Mouse (Mus musculus) cerebellum, postnatal 10 days (tissue): ENCODE measurements around the gene Triml1.
A peak's percentile ranks its signal among the peaks of the same experiment; 100 is the strongest.

Experiments used
- DNase-seq, 2 experiments: peaks; one replicate each; pipeline ENCODE4 v3.0.0; 2021; ENCODE audit warnings: mixed read lengths in 2 of 2

The Triml1 gene

GRCm38 (mm10) chr8:43141386-43141785 is at the start of gene Triml1:
TSS of gene Triml1 (minus strand) at chr8:43141486.
- no peak for DNase-seq

- no peak for DNase-seq
These were observed 41.0 kb upstream of the Triml1 start for GRCm38 (mm10) chr8:43182281-43182680.

- DNase-seq, result no peak
These were observed 38.9 kb upstream of the Triml1 start, which contains the start of gene Triml2 for GRCm38 (mm10) chr8:43180054-43180690. TSS of gene Triml2 (plus strand) at chr8:43180541.

- DNase-seq, result no peak
These were observed 37.9 kb upstream of the Triml1 start for GRCm38 (mm10) chr8:43179189-43179588.

GRCm38 (mm10) chr8:43178263-43178662 is 37.0 kb upstream of the Triml1 start:
- peak; percentile 23 to 26 for DNase-seq

GRCm38 (mm10) chr8:43176766-43177486 is 35.6 kb upstream of the Triml1 start:
- no peak for DNase-seq

GRCm38 (mm10) chr8:43169249-43169755 is 28.0 kb upstream of the Triml1 start:
- no peak for DNase-seq

GRCm38 (mm10) chr8:43168083-43168482 is 26.8 kb upstream of the Triml1 start:
- no peak for DNase-seq

GRCm38 (mm10) chr8:43164453-43164852 is 23.2 kb upstream of the Triml1 start:
- DNase-seq, result no peak

GRCm38 (mm10) chr8:43163255-43163654 is 22.0 kb upstream of the Triml1 start:
- no peak for DNase-seq

GRCm38 (mm10) chr8:43149307-43149706 is 8.0 kb upstream of the Triml1 start:
- DNase-seq, result no peak

GRCm38 (mm10) chr8:43111205-43111827 is 30.0 kb downstream of the Triml1 start:
- no peak for DNase-seq
